Mouse (Mus musculus) retina, embryonic 14.5 days (tissue): ENCODE data around the gene Pdss2.

Source experiments
- DNase-seq: peaks from one replicate; pipeline ENCODE4 v3.0.0-alpha.2; 2015; ENCODE audit warnings: low spot score

Pdss2 gene

GRCm38 (mm10) chr10:43440050-43440449, 218.8 kb downstream of the Pdss2 start:
- DNase-seq, result peak; percentile 78

- DNase-seq, result peak; percentile 20
These were observed 219.9 kb downstream of the Pdss2 start for GRCm38 (mm10) chr10:43440981-43441740.

GRCm38 (mm10) chr10:43448656-43449055, 227.4 kb downstream of the Pdss2 start:
- no peak for DNase-seq

GRCm38 (mm10) chr10:43451848-43452662, 230.8 kb downstream of the Pdss2 start:
- peak; percentile 89 for DNase-seq

GRCm38 (mm10) chr10:43452663-43452996, 231.3 kb downstream of the Pdss2 start:
- DNase-seq, result no peak

- no peak for DNase-seq
These were observed 232.9 kb downstream of the Pdss2 start for GRCm38 (mm10) chr10:43454219-43454618.

GRCm38 (mm10) chr10:43454671-43455070, 233.4 kb downstream of the Pdss2 start:
- DNase-seq, result no peak

GRCm38 (mm10) chr10:43462821-43463220, 241.5 kb downstream of the Pdss2 start:
- DNase-seq, result no peak

GRCm38 (mm10) chr10:43463227-43463626, 241.9 kb downstream of the Pdss2 start:
- DNase-seq, result no peak

- no peak for DNase-seq
These were observed 244.9 kb downstream of the Pdss2 start for GRCm38 (mm10) chr10:43466223-43466622.

GRCm38 (mm10) chr10:43467659-43468058, 246.4 kb downstream of the Pdss2 start:
- DNase-seq, result no peak

GRCm38 (mm10) chr10:43468293-43468692, 247.0 kb downstream of the Pdss2 start:
- no peak for DNase-seq

- DNase-seq, result no peak
These were observed 254.1 kb downstream of the Pdss2 start for GRCm38 (mm10) chr10:43475376-43475775.

- DNase-seq, result peak; percentile 39
These were observed 256.2 kb downstream of the Pdss2 start for GRCm38 (mm10) chr10:43477459-43477858.

GRCm38 (mm10) chr10:43477865-43478681, 256.8 kb downstream of the Pdss2 start:
- peak; percentile 73 for DNase-seq

GRCm38 (mm10) chr10:43478751-43479435, 257.6 kb downstream of the Pdss2 start, which contains the start of gene Bend3:
TSS of gene Bend3 (plus strand) at chr10:43478831.
- peak; percentile 64 for DNase-seq

- peak; percentile 85 for DNase-seq
These were observed 258.3 kb downstream of the Pdss2 start for GRCm38 (mm10) chr10:43479436-43480157.

GRCm38 (mm10) chr10:43480227-43480849, 259.1 kb downstream of the Pdss2 start:
- no peak for DNase-seq

GRCm38 (mm10) chr10:43481179-43481578, 259.9 kb downstream of the Pdss2 start:
- DNase-seq, result no peak

GRCm38 (mm10) chr10:43482021-43482420, 260.7 kb downstream of the Pdss2 start:
- DNase-seq, result no peak
